Mouse (Mus musculus) myocyte (in vitro differentiated cells): ENCODE results near the gene Slx1b. TPM values are rescaled to one million over a fixed set of nuclear protein-coding genes. Genes with fewer than 3 reads are reported as not detected.

Experiments used
- H3K27me3 ChIP-seq: one replicate; pipeline ENCODE4 v1.6.1; 2011; ENCODE audit not compliant: control insufficient read depth, insufficient read depth, insufficient read length
- H3K36me3 ChIP-seq: one replicate; pipeline ENCODE4 v1.6.1; 2011; ENCODE audit not compliant: control insufficient read depth, insufficient read depth
- H3K4me2 ChIP-seq: one replicate; pipeline ENCODE4 v1.6.1; 2011; ENCODE audit warnings: low read depth, control low read depth
- H3K4me3 ChIP-seq: one replicate; pipeline ENCODE4 v1.5.1; 2011; ENCODE audit warnings: mild to moderate bottlenecking, control low read depth, moderate library complexity
- H3K79me2 ChIP-seq: one replicate; pipeline ENCODE4 v1.6.1; 2011; ENCODE audit not compliant: control insufficient read depth, insufficient read depth
- H3ac ChIP-seq: one replicate; pipeline ENCODE4 v1.6.1; 2011; ENCODE audit not compliant: control insufficient read depth, insufficient read length
- CEBPB ChIP-seq: IDR thresholded peaks from 2 replicates; pipeline ENCODE4 v1.6.1; 2011; ENCODE audit warnings: mild to moderate bottlenecking, moderate library complexity; ENCODE audit not compliant: poor library complexity, insufficient read depth, severe bottlenecking
- E2F4 ChIP-seq: IDR thresholded peaks from one replicate; pipeline ENCODE4 v1.6.1; 2011; ENCODE audit warnings: mild to moderate bottlenecking, control low read depth, moderate library complexity; ENCODE audit not compliant: insufficient read depth
- MAX ChIP-seq: IDR thresholded peaks from one replicate; pipeline ENCODE4 v1.6.1; 2011; ENCODE audit warnings: low read depth, mild to moderate bottlenecking, control low read depth
- MYOD1 ChIP-seq, 3 experiments: IDR thresholded peaks; one replicate each; pipeline ENCODE4 v1.6.1; 2011; ENCODE audit warnings: control low read depth in 2 of 3, low read depth in 2 of 3, mild to moderate bottlenecking in 2 of 3, moderate library complexity in 1 of 3; ENCODE audit not compliant: insufficient read length in 2 of 3, control insufficient read depth in 1 of 3
- MYOG ChIP-seq, 3 experiments: IDR thresholded peaks; one replicate each; pipeline ENCODE4 v1.6.1; 2011; ENCODE audit warnings: control low read depth in 2 of 3, low read depth in 2 of 3, mild to moderate bottlenecking in 2 of 3; ENCODE audit not compliant: insufficient read length in 2 of 3, control insufficient read depth in 1 of 3, insufficient read depth in 1 of 3
- POLR2A ChIP-seq: IDR thresholded peaks from one replicate; pipeline ENCODE4 v1.6.1; 2011; ENCODE audit warnings: low read depth, mild to moderate bottlenecking, control low read depth, moderate library complexity; ENCODE audit not compliant: insufficient read length
- POLR2AphosphoS2 ChIP-seq: IDR thresholded peaks from one replicate; pipeline ENCODE4 v1.6.1; 2011; ENCODE audit warnings: low read depth, control low read depth; ENCODE audit not compliant: insufficient read length
- REST ChIP-seq: IDR thresholded peaks from one replicate; pipeline ENCODE4 v1.6.1; 2011; ENCODE audit warnings: mild to moderate bottlenecking, control low read depth, moderate library complexity; ENCODE audit not compliant: insufficient read depth, insufficient read length
- SRF ChIP-seq: IDR thresholded peaks from one replicate; pipeline ENCODE4 v1.6.1; 2011; ENCODE audit warnings: low read depth; ENCODE audit not compliant: control insufficient read depth, insufficient read length
- TCF12 ChIP-seq: IDR thresholded peaks from one replicate; pipeline ENCODE4 v1.6.1; 2011; ENCODE audit warnings: mild to moderate bottlenecking, control low read depth; ENCODE audit not compliant: poor library complexity, insufficient read depth, severe bottlenecking
- TCF3 ChIP-seq: IDR thresholded peaks from one replicate; pipeline ENCODE4 v1.6.1; 2011; ENCODE audit warnings: low read depth, control low read depth; ENCODE audit not compliant: insufficient read length
- USF1 ChIP-seq: IDR thresholded peaks from one replicate; pipeline ENCODE4 v1.6.1; 2011; ENCODE audit warnings: low read depth, mild to moderate bottlenecking, control low read depth, moderate library complexity
- polyA plus RNA-seq: library from polyadenylated mRNA; unstranded; fragments of >200 nt; fragmentation: generic; extraction: Trizol; gene quantifications from one replicate; pipeline ENCODE4 v1.2.1, GENCODE M21; 2012; ENCODE audit warnings: missing spikeins

Gene Slx1b
- polyA plus RNA-seq, 1 experiment: 5.8 TPM

- Histone ChIP-seq H3K36me3 (no peaks in the 10 kb centered on the region), H3K4me3 (no peak overlapping the region), H3K4me2 (no peak overlapping the region), H3ac (no peak overlapping the region), H3K79me2 (peaks cover 14% of the 10 kb centered on the region), H3K27me3 (peaks cover 7% of the 10 kb centered on the region)
- TF ChIP-seq POLR2AphosphoS2 (no peak), USF1 (no peak), CEBPB (no peak), TCF12 (no peak), MYOG (IDR thresholded peaks at IDR 0.05; ENCODE audit: control insufficient read depth in 1 of 3, insufficient read depth in 1 of 3, insufficient read length in 2 of 3, low read depth in 2 of 3) (no peak), REST (no peak), SRF (no peak), TCF3 (no peak), MAX (no peak), MYOD1 (IDR thresholded peaks at IDR 0.05; ENCODE audit: control insufficient read depth in 1 of 3, insufficient read length in 2 of 3, low read depth in 2 of 3) (no peak), E2F4 (no peak), POLR2A (no peak)
Measured at GRCm38 (mm10) chr7:126700063-126701015, 4.8 kb upstream of the Slx1b start.

GRCm38 (mm10) chr7:126697838-126698237, 2.3 kb upstream of the Slx1b start:
- no peak for TF ChIP-seq TCF3
- no peak for TF ChIP-seq MYOD1 (IDR thresholded peaks at IDR 0.05; ENCODE audit: control insufficient read depth in 1 of 3, insufficient read length in 2 of 3, low read depth in 2 of 3)
- TF ChIP-seq POLR2AphosphoS2: no peak
- no peak for TF ChIP-seq E2F4
- TF ChIP-seq POLR2A: no peak
- no peak for TF ChIP-seq MAX
- no peak for TF ChIP-seq TCF12
- no peak for TF ChIP-seq SRF
- no peak for TF ChIP-seq REST
- no peak for TF ChIP-seq CEBPB
- no peak for TF ChIP-seq MYOG (IDR thresholded peaks at IDR 0.05; ENCODE audit: control insufficient read depth in 1 of 3, insufficient read depth in 1 of 3, insufficient read length in 2 of 3, low read depth in 2 of 3)
- TF ChIP-seq USF1: no peak
- H3K27me3 ChIP-seq: no peaks in the 10 kb centered on the region
- H3ac ChIP-seq: no peak overlapping the region
- H3K4me3 ChIP-seq: no peak overlapping the region
- no peak overlapping the region for H3K4me2 ChIP-seq
- H3K79me2 ChIP-seq: peaks cover 14% of the 10 kb centered on the region
- no peaks in the 10 kb centered on the region for H3K36me3 ChIP-seq

GRCm38 (mm10) chr7:126696886-126697285, 1.3 kb upstream of the Slx1b start:
- Histone ChIP-seq H3K36me3 (no peaks in the 10 kb centered on the region), H3ac (peak overlapping the region; percentile 58), H3K27me3 (no peaks in the 10 kb centered on the region), H3K4me3 (peak overlapping the region; percentile 89), H3K4me2 (peak overlapping the region; percentile 86), H3K79me2 (peaks cover 14% of the 10 kb centered on the region)
- TF ChIP-seq POLR2A (no peak), TCF12 (no peak), E2F4 (no peak), REST (no peak), USF1 (no peak), SRF (no peak), TCF3 (no peak), MAX (no peak), MYOG (IDR thresholded peaks at IDR 0.05; ENCODE audit: control insufficient read depth in 1 of 3, insufficient read depth in 1 of 3, insufficient read length in 2 of 3, low read depth in 2 of 3) (no peak), POLR2AphosphoS2 (no peak), CEBPB (no peak)

GRCm38 (mm10) chr7:126696303-126696702, 719 bp upstream of the Slx1b start:
- peak overlapping the region; percentile 86 for H3K4me2 ChIP-seq
- H3K36me3 ChIP-seq: no peaks in the 10 kb centered on the region
- H3K27me3 ChIP-seq: no peaks in the 10 kb centered on the region
- peaks cover 14% of the 10 kb centered on the region for H3K79me2 ChIP-seq
- TF ChIP-seq MYOG (IDR thresholded peaks at IDR 0.05; ENCODE audit: control insufficient read depth in 1 of 3, insufficient read depth in 1 of 3, insufficient read length in 2 of 3, low read depth in 2 of 3) (no peak), USF1 (no peak), SRF (no peak), TCF12 (no peak), POLR2AphosphoS2 (no peak), MAX (no peak), POLR2A (no peak), CEBPB (no peak), MYOD1 (IDR thresholded peaks at IDR 0.05; ENCODE audit: control insufficient read depth in 1 of 3, insufficient read length in 2 of 3, low read depth in 2 of 3) (no peak), E2F4 (no peak), REST (no peak), TCF3 (no peak)
- peak overlapping the region; percentile 58 for H3ac ChIP-seq
- H3K4me3 ChIP-seq: peak overlapping the region; percentile 89
